Comparison of ENCODE assay signal across 11 mouse cellular contexts in the genomic region with DNA sequence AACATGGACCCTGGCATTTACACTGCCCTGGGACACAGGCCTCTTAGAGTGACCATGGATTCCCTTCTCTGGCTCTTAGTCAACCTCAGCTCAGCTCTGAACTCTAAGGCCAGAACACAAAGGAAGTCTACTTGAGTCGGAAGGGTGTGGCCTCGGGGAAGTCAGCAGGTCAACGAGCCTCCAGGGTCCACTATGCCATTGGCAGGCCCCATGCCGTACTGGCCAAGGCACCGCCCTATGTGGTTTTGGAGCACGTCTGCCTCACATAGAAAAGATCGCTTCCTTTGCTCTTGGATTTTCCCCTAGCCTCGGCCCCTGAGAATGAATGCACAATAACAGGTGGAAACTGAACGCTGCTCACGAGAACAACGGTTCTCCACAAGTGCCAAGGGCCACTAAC.
DNase-seq lines count a peak whose midpoint lies in the region; ATAC-seq lines count a peak whose summit lies in the region.
"Had no signal": no experiment of that assay in that cellular context is flagged by ENCODE, and none has a peak within 500 bp of the region (broad histone marks: within the 10 kb centered on the region; RNA-seq: fewer than 3 reads in every experiment).

No protein-coding gene starts in this region.

- peak; percentile 79 for DNase-seq in heart, adult 8-10 months (ENCODE audit: low spot score)
- DNase-seq in heart, postnatal 4 days = no peak
- DNase-seq in NIH3T3 (ENCODE audit: low read depth) = peak; percentile 17
- peak; percentile 65 to 79 for DNase-seq in gastrocnemius, adult 8-10 months (ENCODE audit: low spot score in 2 of 2)
- DNase-seq in heart, postnatal 36 days = peak; percentile 42 to 48
- DNase-seq in embryo, embryonic 10.5 days (ENCODE audit: low spot score) = no peak
- DNase-seq: adrenal gland, adult 2 months; cerebellum, adult 2 months; right cerebral cortex, adult 18-20 months had no signal

- intact Hi-C loops in heart, postnatal 36 days (cut with DNase I) = no loop called here

- no peak for ATAC-seq in megakaryocyte, adult 5-6 weeks (ENCODE audit: poor library complexity, severe bottlenecking)
- ATAC-seq: inflammation-experienced regulatory T-cells, adult 6 months had no signal

Comparison
In these comparisons a context has a peak if more than half of its experiments do, and no peak if none do; other contexts are left out.
1. DNase-seq: peak in heart, adult 8-10 months (single experiment), NIH3T3 (single experiment), gastrocnemius, adult 8-10 months (2 of 2) and heart, postnatal 36 days (2 of 2); none in heart, postnatal 4 days (single experiment) and embryo, embryonic 10.5 days (single experiment).